Comparison of ENCODE assay signal across 7 mouse cellular contexts in genomic region chr3:130946576-130947276, GRCm38 (mm10).
DNase-seq lines count a peak whose midpoint lies in the region; ATAC-seq and TF ChIP-seq lines count a peak whose summit lies in the region.

No protein-coding gene starts in this region.

- WGBS in liver, embryonic 11.5 days, result 76% methylated on average over 14 of the region's 14 CpGs
- WGBS in forebrain, embryonic 13.5 days, result 52% methylated on average over 14 of the region's 14 CpGs
- 70% methylated on average over 14 of the region's 14 CpGs for WGBS in limb, embryonic 12.5 days
- WGBS in stomach, postnatal 0 days, result 81% methylated on average over 14 of the region's 14 CpGs

- H3K9ac ChIP-seq in liver, embryonic 11.5 days (ENCODE audit: low read depth, low read length), result no peak overlapping the region
- peak overlapping the region; percentile 67 for H3K9ac ChIP-seq in forebrain, embryonic 13.5 days
- H3K9ac ChIP-seq in limb, embryonic 12.5 days (replicated peaks), result peak overlapping the region; percentile 60; the same call in 1 of the 2 replicates
- H3K9ac ChIP-seq in stomach, postnatal 0 days (ENCODE audit: low read length), result no peak overlapping the region

- no peak for ATAC-seq in liver, embryonic 11.5 days (replicated peaks; ENCODE audit: low FRiP score)
- ATAC-seq in forebrain, embryonic 13.5 days, result peak; percentile 77
- ATAC-seq in limb, embryonic 12.5 days (ENCODE audit: insufficient number of reproducible peaks, insufficient read depth, low FRiP score, low TSS enrichment, low read depth), result peak; percentile 54; the same call in 1 of the 2 replicates
- no peak for ATAC-seq in stomach, postnatal 0 days (ENCODE audit: low FRiP score, low TSS enrichment)
- ATAC-seq in activated CD4-positive, CD25-positive, alpha-beta regulatory T cell, adult 4 months, result no peak

- no peaks in the 10 kb centered on the region for H3K27me3 ChIP-seq in liver, embryonic 11.5 days (replicated peaks; ENCODE audit: control insufficient read depth, insufficient read depth, low read length)
- 0 out of 2 replicates have a peak, but pooled peaks cover 7% of the 10 kb centered on the region for H3K27me3 ChIP-seq in forebrain, embryonic 13.5 days
- H3K27me3 ChIP-seq in limb, embryonic 12.5 days, result no peaks in the 10 kb centered on the region
- no peaks in the 10 kb centered on the region for H3K27me3 ChIP-seq in stomach, postnatal 0 days (ENCODE audit: control insufficient read depth, insufficient read depth, low read length)

- no peaks in the 10 kb centered on the region for H3K36me3 ChIP-seq in liver, embryonic 11.5 days (ENCODE audit: control insufficient read depth, insufficient read depth, low read length)
- H3K36me3 ChIP-seq in forebrain, embryonic 13.5 days (ENCODE audit: poor library complexity, severe bottlenecking), result no peaks in the 10 kb centered on the region
- H3K36me3 ChIP-seq in limb, embryonic 12.5 days, result no peaks in the 10 kb centered on the region
- no peaks in the 10 kb centered on the region for H3K36me3 ChIP-seq in stomach, postnatal 0 days (ENCODE audit: control insufficient read depth, insufficient read depth, low read length)

- peak overlapping the region; percentile 66 for H3K4me2 ChIP-seq in liver, embryonic 11.5 days
- peak overlapping the region; percentile 68 for H3K4me2 ChIP-seq in forebrain, embryonic 13.5 days
- H3K4me2 ChIP-seq in limb, embryonic 12.5 days, result peak overlapping the region; percentile 70
- peak overlapping the region; percentile 63 for H3K4me2 ChIP-seq in stomach, postnatal 0 days (replicated peaks; ENCODE audit: low read depth)

- no peak for DNase-seq in liver, embryonic 11.5 days (ENCODE audit: low spot score)
- no peak for DNase-seq in liver
- no peak for DNase-seq in stomach, postnatal 0 days (ENCODE audit: low spot score)
- no peak for DNase-seq in gastrocnemius, postnatal 25 days

- no peak for TF ChIP-seq CTCF in stomach, postnatal 0 days (IDR thresholded peaks at IDR 0.05; ENCODE audit: low read depth)

- no peak for TF ChIP-seq EP300 in stomach, postnatal 0 days (optimal IDR thresholded peaks at IDR 0.05)

- peak overlapping the region; percentile 38; the same call in 1 of the 2 replicates for H3K4me3 ChIP-seq in liver, embryonic 11.5 days (ENCODE audit: low read depth, low read length)
- peak overlapping the region; percentile 36; the same call in 1 of the 2 replicates for H3K4me3 ChIP-seq in forebrain, embryonic 13.5 days
- no peak overlapping the region; the same call in 1 of the 2 replicates for H3K4me3 ChIP-seq in limb, embryonic 12.5 days (replicated peaks)
- no peak overlapping the region; the same call in 1 of the 2 replicates for H3K4me3 ChIP-seq in stomach, postnatal 0 days (ENCODE audit: low read depth, low read length)

- H3K9me3 ChIP-seq in liver, embryonic 11.5 days (ENCODE audit: control insufficient read depth, low read length), result no peaks in the 10 kb centered on the region
- no peaks in the 10 kb centered on the region for H3K9me3 ChIP-seq in forebrain, embryonic 13.5 days (replicated peaks)
- H3K9me3 ChIP-seq in limb, embryonic 12.5 days, result no peaks in the 10 kb centered on the region
- H3K9me3 ChIP-seq in stomach, postnatal 0 days (ENCODE audit: control insufficient read depth, low read length), result no peaks in the 10 kb centered on the region

- H3K27ac ChIP-seq in liver, embryonic 11.5 days (ENCODE audit: low read depth, low read length), result no peak overlapping the region
- H3K27ac ChIP-seq in forebrain, embryonic 13.5 days, result peak overlapping the region; percentile 86
- peak overlapping the region; percentile 82; the same call in 1 of the 2 replicates for H3K27ac ChIP-seq in limb, embryonic 12.5 days
- H3K27ac ChIP-seq in stomach, postnatal 0 days (replicated peaks), result no peak overlapping the region

- no peaks in the 10 kb centered on the region; the same call in 1 of the 2 replicates for H3K4me1 ChIP-seq in liver, embryonic 11.5 days (replicated peaks; ENCODE audit: control insufficient read depth, insufficient read depth, low read length)
- H3K4me1 ChIP-seq in forebrain, embryonic 13.5 days, result peaks cover 27% of the 10 kb centered on the region
- H3K4me1 ChIP-seq in limb, embryonic 12.5 days (replicated peaks), result peaks cover 17% of the 10 kb centered on the region; the same call in 1 of the 2 replicates
- peaks cover 5% of the 10 kb centered on the region; the same call in 1 of the 2 replicates for H3K4me1 ChIP-seq in stomach, postnatal 0 days (replicated peaks; ENCODE audit: control insufficient read depth, insufficient read depth)

Comparison
In these comparisons a context has a peak if more than half of its experiments do, and no peak if none do; other contexts are left out.
1. ATAC-seq: peak in forebrain, embryonic 13.5 days (single experiment) and limb, embryonic 12.5 days (single experiment); none in liver, embryonic 11.5 days (single experiment), stomach, postnatal 0 days (single experiment) and activated CD4-positive, CD25-positive, alpha-beta regulatory T cell, adult 4 months (single experiment).
2. H3K27ac ChIP-seq: peak in forebrain, embryonic 13.5 days (single experiment) and limb, embryonic 12.5 days (single experiment); none in liver, embryonic 11.5 days (single experiment) and stomach, postnatal 0 days (single experiment).
3. H3K4me3 ChIP-seq: peak in liver, embryonic 11.5 days (single experiment) and forebrain, embryonic 13.5 days (single experiment); none in limb, embryonic 12.5 days (single experiment) and stomach, postnatal 0 days (single experiment).
4. H3K9ac ChIP-seq: peak in forebrain, embryonic 13.5 days (single experiment) and limb, embryonic 12.5 days (single experiment); none in liver, embryonic 11.5 days (single experiment) and stomach, postnatal 0 days (single experiment).
5. Peak in every context shown above with its lines, with median percentiles within 50 percentile points of each other: H3K4me2 ChIP-seq.